Mouse (Mus musculus): Measurements from ENCODE around the gene Ctnna3. TPM values are rescaled to one million over a fixed set of nuclear protein-coding genes. Genes with fewer than 3 reads are reported as not detected.
"Not testable (repeated sequence)": the region's sequence is repeated elsewhere in the genome, so short reads cannot be mapped to it uniquely, and the experiment has no call there.

Ctnna3 gene
- polyA plus RNA-seq, 1 experiment from 2014 or later: 0.26 TPM

DNA sequence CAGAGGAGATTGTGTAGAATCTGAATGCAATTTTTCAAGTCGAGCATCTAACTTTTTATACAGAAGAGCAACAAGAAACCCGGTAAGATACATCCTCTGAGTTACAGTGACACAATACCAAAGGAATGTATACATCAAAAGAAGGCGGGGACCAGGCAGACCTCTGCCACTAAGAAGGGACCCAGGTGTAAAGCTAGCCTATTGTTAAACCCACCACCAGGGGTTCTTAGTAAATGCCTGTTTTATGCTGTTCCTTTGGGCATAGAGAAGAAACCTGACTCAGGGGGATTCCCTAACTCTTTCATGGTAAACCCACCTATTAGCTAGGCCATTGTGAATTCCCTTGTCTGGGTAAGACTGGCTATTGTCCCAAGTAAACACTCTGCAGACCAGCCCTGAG lies 1314.2 kb downstream of the Ctnna3 start:
- not testable (repeated sequence) for H3K4me3 ChIP-seq; H3K36me3 ChIP-seq (ENCODE audit: poor library complexity, severe bottlenecking); H3K9me3 ChIP-seq (replicated peaks); H3K9ac ChIP-seq; H3K27ac ChIP-seq; H3K4me2 ChIP-seq; ATAC-seq; H3K27me3 ChIP-seq; H3K4me1 ChIP-seq
- WGBS: 17% methylated on average over 3 of the region's 3 CpGs

DNA sequence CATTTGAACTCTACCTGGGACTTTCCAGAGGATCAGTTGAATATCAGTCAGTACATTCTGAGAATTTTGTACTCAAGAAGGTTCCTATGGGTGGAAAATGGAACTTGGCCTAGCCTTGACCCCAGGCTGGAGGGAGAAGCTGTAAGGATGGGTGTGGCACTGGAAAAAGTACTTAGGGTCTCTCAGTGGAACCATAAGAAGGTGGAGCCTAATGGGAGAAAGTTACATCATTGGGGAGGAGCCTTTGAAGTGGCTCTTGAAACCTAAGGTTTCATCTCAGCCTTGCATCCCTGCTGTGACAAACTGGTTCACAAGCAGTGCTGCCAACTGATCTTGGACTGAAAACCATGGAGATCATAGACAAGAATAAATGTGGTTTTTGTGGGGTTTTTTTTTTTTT lies 1318.8 kb downstream of the Ctnna3 start:
- ATAC-seq: no peak
- no peak overlapping the region for H3K9ac ChIP-seq
- no peak overlapping the region for H3K4me3 ChIP-seq
- no peaks in the 10 kb centered on the region for H3K4me1 ChIP-seq
- no peaks in the 10 kb centered on the region for H3K27me3 ChIP-seq
- no peaks in the 10 kb centered on the region for H3K36me3 ChIP-seq (ENCODE audit: poor library complexity, severe bottlenecking)
- H3K4me2 ChIP-seq: no peak overlapping the region
- no peaks in the 10 kb centered on the region for H3K9me3 ChIP-seq (replicated peaks)
- H3K27ac ChIP-seq: no peak overlapping the region

- no peak for ATAC-seq
- no peaks in the 10 kb centered on the region for H3K9me3 ChIP-seq (replicated peaks)
- no peak overlapping the region for H3K27ac ChIP-seq
- H3K4me3 ChIP-seq: no peak overlapping the region
- no peaks in the 10 kb centered on the region for H3K36me3 ChIP-seq (ENCODE audit: poor library complexity, severe bottlenecking)
- no peaks in the 10 kb centered on the region for H3K4me1 ChIP-seq
- no peak overlapping the region for H3K9ac ChIP-seq
- no peaks in the 10 kb centered on the region for H3K27me3 ChIP-seq
- 44% methylated on average over 5 of the region's 5 CpGs for WGBS
- H3K4me2 ChIP-seq: no peak overlapping the region
Measured at GRCm38 (mm10) chr10:64750791-64751190, 1320.9 kb downstream of the Ctnna3 start.

GRCm38 (mm10) chr10:64836315-64836714 lies 1406.4 kb downstream of the Ctnna3 start:
- Histone ChIP-seq H3K4me1 (no peaks in the 10 kb centered on the region), H3K36me3 (ENCODE audit: poor library complexity, severe bottlenecking) (no peaks in the 10 kb centered on the region), H3K9me3 (replicated peaks) (no peaks in the 10 kb centered on the region), H3K4me3 (no peak overlapping the region), H3K27ac (no peak overlapping the region), H3K27me3 (no peaks in the 10 kb centered on the region), H3K4me2 (no peak overlapping the region), H3K9ac (no peak overlapping the region)
- no peak for ATAC-seq
- 96% methylated on average over 1 of the region's 1 CpGs for WGBS

DNA sequence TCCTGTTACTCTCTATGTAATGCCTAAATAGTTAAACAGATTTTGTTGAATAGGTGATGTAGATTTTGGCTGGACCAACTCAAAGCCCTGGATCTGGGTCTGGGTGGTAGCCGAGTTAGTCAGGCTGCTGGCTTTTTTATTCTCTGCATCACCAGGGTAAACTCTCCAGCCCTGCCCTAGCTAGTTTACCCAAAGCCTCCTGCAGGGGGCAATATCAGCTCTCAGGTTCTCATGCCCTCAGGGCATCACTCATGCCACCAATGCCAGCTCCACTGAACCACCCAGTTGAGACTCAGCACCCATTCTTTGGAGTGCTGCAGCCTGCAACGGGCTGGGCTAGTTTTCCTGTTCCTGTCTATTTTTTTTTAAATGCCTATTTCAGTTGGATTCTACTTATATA lies 1431.5 kb downstream of the Ctnna3 start:
- WGBS: 86% methylated on average over 2 of the region's 2 CpGs
- H3K9ac ChIP-seq: no peak overlapping the region
- no peak for ATAC-seq
- H3K27me3 ChIP-seq: no peaks in the 10 kb centered on the region
- no peaks in the 10 kb centered on the region for H3K4me1 ChIP-seq
- H3K27ac ChIP-seq: no peak overlapping the region
- H3K36me3 ChIP-seq (ENCODE audit: poor library complexity, severe bottlenecking): no peaks in the 10 kb centered on the region
- no peaks in the 10 kb centered on the region for H3K9me3 ChIP-seq (replicated peaks)
- no peak overlapping the region for H3K4me2 ChIP-seq
- no peak overlapping the region for H3K4me3 ChIP-seq

- WGBS: 76% methylated on average over 3 of the region's 3 CpGs
- Histone ChIP-seq H3K27ac (no peak overlapping the region), H3K4me3 (no peak overlapping the region), H3K4me2 (no peak overlapping the region), H3K4me1 (no peaks in the 10 kb centered on the region), H3K36me3 (ENCODE audit: poor library complexity, severe bottlenecking) (no peaks in the 10 kb centered on the region), H3K9ac (no peak overlapping the region), H3K9me3 (replicated peaks) (no peaks in the 10 kb centered on the region), H3K27me3 (no peaks in the 10 kb centered on the region)
- ATAC-seq: no peak
Measured at GRCm38 (mm10) chr10:64870888-64871287, 1441.0 kb downstream of the Ctnna3 start.

DNA sequence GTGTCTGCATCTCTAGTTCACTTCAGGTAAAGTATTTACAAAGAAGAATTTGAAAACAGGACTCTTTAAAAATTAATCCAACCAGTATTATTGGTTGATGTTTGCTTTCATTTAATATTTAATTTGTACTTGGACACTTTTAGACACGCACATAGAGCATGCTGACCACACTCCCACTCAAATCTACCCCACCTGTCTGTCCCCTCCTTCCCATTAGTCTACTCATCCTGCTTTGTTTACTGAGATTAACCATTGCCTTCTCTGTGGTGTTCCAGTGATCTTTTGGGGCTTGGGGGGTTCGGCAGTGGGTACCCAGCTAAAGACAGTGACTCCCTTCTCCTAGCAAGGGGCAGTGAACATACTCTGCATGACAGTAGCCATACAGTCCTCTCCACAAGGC lies 1446.6 kb downstream of the Ctnna3 start:
- no peaks in the 10 kb centered on the region for H3K9me3 ChIP-seq (replicated peaks)
- H3K27me3 ChIP-seq: no peaks in the 10 kb centered on the region
- no peak overlapping the region for H3K4me3 ChIP-seq
- H3K36me3 ChIP-seq (ENCODE audit: poor library complexity, severe bottlenecking): no peaks in the 10 kb centered on the region
- no peaks in the 10 kb centered on the region for H3K4me1 ChIP-seq
- no peak overlapping the region for H3K27ac ChIP-seq
- no peak overlapping the region for H3K9ac ChIP-seq
- 81% methylated on average over 2 of the region's 2 CpGs for WGBS
- ATAC-seq: no peak
- no peak overlapping the region for H3K4me2 ChIP-seq

DNA sequence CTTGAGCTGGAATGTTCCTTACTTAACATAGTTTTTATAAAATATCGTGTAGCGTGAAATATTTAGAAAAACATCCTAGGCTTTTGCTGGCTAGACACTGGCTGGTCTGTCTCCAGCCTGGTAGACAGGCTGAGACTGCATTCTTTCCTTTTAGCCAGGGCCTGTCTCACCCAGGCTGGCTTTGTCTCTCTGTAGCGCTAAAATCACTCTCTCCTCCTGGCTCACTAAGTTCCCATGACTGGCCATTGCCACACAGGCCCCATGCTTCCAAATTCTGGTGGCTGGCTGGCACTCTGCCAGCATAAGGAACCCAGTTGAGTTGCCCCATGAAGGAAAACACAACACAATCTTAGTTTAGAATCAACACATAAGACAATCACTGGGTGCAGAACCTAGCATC lies 1450.0 kb downstream of the Ctnna3 start:
- Histone ChIP-seq H3K4me3 (no peak overlapping the region), H3K4me1 (no peaks in the 10 kb centered on the region), H3K4me2 (no peak overlapping the region), H3K9me3 (replicated peaks) (no peaks in the 10 kb centered on the region), H3K27ac (no peak overlapping the region), H3K27me3 (no peaks in the 10 kb centered on the region), H3K36me3 (ENCODE audit: poor library complexity, severe bottlenecking) (no peaks in the 10 kb centered on the region), H3K9ac (no peak overlapping the region)
- ATAC-seq: peak; percentile 65; the same call in 1 of the 2 replicates
- 64% methylated on average over 3 of the region's 3 CpGs for WGBS

DNA sequence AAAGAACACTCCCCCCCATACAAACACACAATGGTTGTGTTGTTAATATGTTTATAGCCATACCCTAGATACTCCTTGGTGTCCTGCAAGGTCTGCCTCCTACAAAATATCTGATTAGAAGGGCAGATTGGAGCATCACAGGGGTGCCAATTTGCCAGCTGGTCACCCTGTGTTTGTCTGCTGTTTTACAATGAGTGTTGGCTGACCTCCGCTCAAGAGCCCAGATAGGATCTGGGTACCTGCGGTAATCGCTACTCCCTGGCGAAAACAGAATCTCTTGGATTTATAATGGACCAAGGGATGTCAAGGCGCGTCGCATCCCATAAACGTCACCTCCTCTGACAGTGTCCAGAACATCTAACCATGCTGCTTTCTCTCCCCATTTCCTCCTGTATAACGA lies 1457.0 kb downstream of the Ctnna3 start:
- H3K4me1 ChIP-seq: no peaks in the 10 kb centered on the region
- H3K36me3 ChIP-seq (ENCODE audit: poor library complexity, severe bottlenecking): no peaks in the 10 kb centered on the region
- H3K9me3 ChIP-seq (replicated peaks): no peaks in the 10 kb centered on the region
- H3K4me3 ChIP-seq: no peak overlapping the region
- H3K27ac ChIP-seq: no peak overlapping the region
- no peak overlapping the region for H3K9ac ChIP-seq
- no peak for ATAC-seq
- WGBS: 88% methylated on average over 9 of the region's 9 CpGs
- no peaks in the 10 kb centered on the region for H3K27me3 ChIP-seq
- H3K4me2 ChIP-seq: no peak overlapping the region

- Histone ChIP-seq H3K4me3 (no peak overlapping the region), H3K4me2 (no peak overlapping the region), H3K9me3 (replicated peaks) (no peaks in the 10 kb centered on the region), H3K9ac (no peak overlapping the region), H3K4me1 (no peaks in the 10 kb centered on the region), H3K27me3 (no peaks in the 10 kb centered on the region), H3K27ac (no peak overlapping the region), H3K36me3 (ENCODE audit: poor library complexity, severe bottlenecking) (no peaks in the 10 kb centered on the region)
- ATAC-seq: peak; percentile 48; the same call in 1 of the 2 replicates
Measured at GRCm38 (mm10) chr10:64892458-64892857, 1462.6 kb downstream of the Ctnna3 start.

DNA sequence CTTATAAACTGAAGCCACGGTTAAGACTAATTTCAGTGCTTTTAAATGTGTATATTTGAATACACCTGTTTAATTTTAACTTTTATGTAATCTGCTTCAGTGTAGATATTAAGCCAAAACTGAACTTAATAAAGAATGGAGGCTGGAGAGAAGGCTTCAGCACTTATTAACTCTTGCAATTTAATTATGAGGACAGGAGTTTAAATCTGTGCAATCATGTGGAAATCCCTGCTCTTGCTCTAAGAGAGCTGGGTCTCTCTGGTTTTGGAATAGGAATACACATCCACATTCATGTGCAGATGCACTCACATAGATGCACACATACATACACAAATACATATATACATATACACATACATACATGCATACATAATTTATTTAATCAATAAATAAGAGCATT lies 1468.8 kb downstream of the Ctnna3 start:
- H3K4me2 ChIP-seq: no peak overlapping the region
- H3K27ac ChIP-seq: no peak overlapping the region
- ATAC-seq: no peak
- 85% methylated on average over 1 of the region's 1 CpGs for WGBS
- no peak overlapping the region for H3K9ac ChIP-seq
- no peaks in the 10 kb centered on the region for H3K4me1 ChIP-seq
- H3K36me3 ChIP-seq (ENCODE audit: poor library complexity, severe bottlenecking): no peaks in the 10 kb centered on the region
- H3K9me3 ChIP-seq (replicated peaks): no peaks in the 10 kb centered on the region
- no peaks in the 10 kb centered on the region for H3K27me3 ChIP-seq
- H3K4me3 ChIP-seq: no peak overlapping the region

- Histone ChIP-seq H3K9ac (no peak overlapping the region), H3K4me3 (no peak overlapping the region), H3K36me3 (ENCODE audit: poor library complexity, severe bottlenecking) (no peaks in the 10 kb centered on the region), H3K4me2 (no peak overlapping the region), H3K27me3 (no peaks in the 10 kb centered on the region), H3K9me3 (replicated peaks) (no peaks in the 10 kb centered on the region), H3K4me1 (no peaks in the 10 kb centered on the region), H3K27ac (no peak overlapping the region)
- no peak for ATAC-seq
- 85% methylated on average over 3 of the region's 3 CpGs for WGBS
Measured at GRCm38 (mm10) chr10:64901726-64902125, 1471.8 kb downstream of the Ctnna3 start.

DNA sequence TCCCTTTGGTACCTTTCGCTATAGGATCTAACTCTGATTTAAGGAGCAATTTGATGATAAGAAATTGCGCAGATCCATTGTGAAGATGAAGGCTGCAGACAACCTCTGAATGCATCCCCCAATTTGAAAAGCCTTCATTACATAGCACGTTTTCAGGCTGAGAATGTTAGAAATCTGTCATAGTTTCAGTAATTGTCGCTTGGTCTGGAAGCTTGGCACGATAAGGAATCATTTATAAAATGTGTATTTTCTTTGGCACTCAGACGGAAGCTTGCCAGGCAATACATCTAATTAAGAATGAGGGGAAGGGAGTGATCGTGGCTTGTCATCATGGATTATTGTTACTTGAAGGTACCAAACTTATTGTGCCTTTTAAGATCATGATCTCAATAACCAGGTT lies 1511.1 kb downstream of the Ctnna3 start:
- H3K4me1 ChIP-seq: no peaks in the 10 kb centered on the region
- no peak overlapping the region for H3K27ac ChIP-seq
- no peaks in the 10 kb centered on the region for H3K36me3 ChIP-seq (ENCODE audit: poor library complexity, severe bottlenecking)
- no peak overlapping the region for H3K4me3 ChIP-seq
- peak; percentile 45; the same call in 1 of the 2 replicates for ATAC-seq
- 79% methylated on average over 7 of the region's 7 CpGs for WGBS
- no peaks in the 10 kb centered on the region for H3K27me3 ChIP-seq
- no peak overlapping the region for H3K9ac ChIP-seq
- H3K9me3 ChIP-seq (replicated peaks): no peaks in the 10 kb centered on the region
- H3K4me2 ChIP-seq: no peak overlapping the region
